Mouse (Mus musculus): ENCODE results near the gene Iqck. TPM values are rescaled to one million over a fixed set of nuclear protein-coding genes. Genes with fewer than 3 reads are reported as not detected.

Iqck gene
- total and polyA plus RNA-seq, 2 experiments from 2014 or later: 0.67 TPM; not detected in 1

- H3K27me3 ChIP-seq (ENCODE audit: control insufficient read depth, insufficient read depth, low read length): no peaks in the 10 kb centered on the region
- no peak for ATAC-seq (ENCODE audit: insufficient read depth, low read depth)
- H3K9ac ChIP-seq (replicated peaks; ENCODE audit: low read depth, low read length): 0 out of 2 replicates have a peak overlapping the region, but pooled peaks have one; percentile 10
- 38% methylated on average over 7 of the region's 7 CpGs for WGBS
- no peak for TF ChIP-seq CTCF (IDR thresholded peaks at IDR 0.05; ENCODE audit: low read depth)
- TF ChIP-seq EP300 (IDR thresholded peaks at IDR 0.05; ENCODE audit: low read depth): no peak
- H3K36me3 ChIP-seq (replicated peaks; ENCODE audit: control insufficient read depth, insufficient read depth, low read length): peaks cover 43% of the 10 kb centered on the region
- no peak for DNase-seq (ENCODE audit: low spot score)
- peak overlapping the region; percentile 4 for H3K27ac ChIP-seq (ENCODE audit: low read depth)
- H3K4me2 ChIP-seq (ENCODE audit: low read depth, low read length): no peak overlapping the region
- no peaks in the 10 kb centered on the region for H3K9me3 ChIP-seq (replicated peaks; ENCODE audit: control insufficient read depth, low read length)
- peaks cover 36% of the 10 kb centered on the region for H3K4me1 ChIP-seq (ENCODE audit: control insufficient read depth, insufficient read depth)
- H3K4me3 ChIP-seq (ENCODE audit: low read depth, low read length): no peak overlapping the region
Measured at GRCm38 (mm10) chr7:118851571-118851970, 4.0 kb upstream of the Iqck start.

DNA sequence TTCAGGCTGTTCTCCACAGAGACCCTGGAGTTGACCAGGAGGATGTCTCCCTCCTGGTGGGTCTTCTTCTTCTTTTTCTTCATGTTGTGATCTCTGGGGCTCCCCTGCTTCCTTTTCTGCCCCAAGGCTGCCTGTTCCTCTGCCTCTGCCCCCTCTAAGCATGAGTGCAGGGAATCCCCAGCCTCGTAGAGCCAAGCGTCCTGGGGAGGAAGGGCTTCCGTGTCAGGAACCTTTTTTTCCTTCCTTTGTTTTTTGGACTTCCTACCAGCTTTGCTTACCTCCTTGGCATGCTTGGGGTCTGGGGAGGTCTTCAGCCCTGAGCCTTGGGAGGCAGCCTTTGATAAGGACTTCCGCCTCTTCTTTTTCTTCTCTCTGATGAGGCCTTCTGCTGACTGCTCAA lies 2.9 kb upstream of the Iqck start:
- Histone ChIP-seq H3K27ac (ENCODE audit: low read depth) (peak overlapping the region; percentile 67), H3K4me3 (ENCODE audit: low read depth, low read length) (no peak overlapping the region), H3K4me1 (ENCODE audit: control insufficient read depth, insufficient read depth) (peaks cover 36% of the 10 kb centered on the region), H3K4me2 (ENCODE audit: low read depth, low read length) (no peak overlapping the region), H3K9ac (replicated peaks; ENCODE audit: low read depth, low read length) (no peak overlapping the region), H3K9me3 (replicated peaks; ENCODE audit: control insufficient read depth, low read length) (no peaks in the 10 kb centered on the region), H3K36me3 (replicated peaks; ENCODE audit: control insufficient read depth, insufficient read depth, low read length) (peaks cover 34% of the 10 kb centered on the region), H3K27me3 (ENCODE audit: control insufficient read depth, insufficient read depth, low read length) (no peaks in the 10 kb centered on the region)
- WGBS: 64% methylated on average over 4 of the region's 4 CpGs
- no peak for ATAC-seq (ENCODE audit: insufficient read depth, low read depth)
- DNase-seq (ENCODE audit: low spot score): no peak
- no peak for TF ChIP-seq CTCF (IDR thresholded peaks at IDR 0.05; ENCODE audit: low read depth)
- TF ChIP-seq EP300 (IDR thresholded peaks at IDR 0.05; ENCODE audit: low read depth): no peak

DNA sequence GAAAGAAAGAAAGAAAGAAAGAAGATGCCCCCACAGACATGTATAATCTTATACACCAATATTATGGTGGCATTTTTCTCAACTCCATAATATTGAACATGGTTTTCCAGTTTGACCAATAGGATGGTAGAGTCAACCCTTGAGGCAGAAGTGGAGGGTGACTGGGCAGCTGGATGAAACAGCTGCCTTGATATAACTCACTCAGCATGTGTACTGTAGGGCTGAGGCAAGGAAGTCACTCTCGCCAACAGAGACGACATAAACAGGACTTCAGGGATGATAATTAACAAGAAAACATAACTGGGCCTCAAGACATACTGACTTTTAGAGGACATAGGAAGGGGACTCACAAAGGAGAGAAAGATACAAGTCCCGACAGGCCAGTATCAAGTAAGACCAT lies 946 bp upstream of the Iqck start:
- ATAC-seq (ENCODE audit: insufficient read depth, low read depth): no peak
- peaks cover 20% of the 10 kb centered on the region for H3K36me3 ChIP-seq (replicated peaks; ENCODE audit: control insufficient read depth, insufficient read depth, low read length)
- peaks cover 22% of the 10 kb centered on the region for H3K4me1 ChIP-seq (ENCODE audit: control insufficient read depth, insufficient read depth)
- H3K9ac ChIP-seq (replicated peaks; ENCODE audit: low read depth, low read length): peak overlapping the region; percentile 70
- no peak for DNase-seq (ENCODE audit: low spot score)
- peak overlapping the region; percentile 93 for H3K4me2 ChIP-seq (ENCODE audit: low read depth, low read length)
- H3K27ac ChIP-seq (ENCODE audit: low read depth): peak overlapping the region; percentile 53; the same call in 1 of the 2 replicates
- H3K27me3 ChIP-seq (ENCODE audit: control insufficient read depth, insufficient read depth, low read length): no peaks in the 10 kb centered on the region
- no peak for TF ChIP-seq CTCF (IDR thresholded peaks at IDR 0.05; ENCODE audit: low read depth)
- no peak for TF ChIP-seq EP300 (IDR thresholded peaks at IDR 0.05; ENCODE audit: low read depth)
- no peaks in the 10 kb centered on the region for H3K9me3 ChIP-seq (replicated peaks; ENCODE audit: control insufficient read depth, low read length)
- peak overlapping the region; percentile 79 for H3K4me3 ChIP-seq (ENCODE audit: low read depth, low read length)
- 17% methylated on average over 3 of the region's 3 CpGs for WGBS

DNA sequence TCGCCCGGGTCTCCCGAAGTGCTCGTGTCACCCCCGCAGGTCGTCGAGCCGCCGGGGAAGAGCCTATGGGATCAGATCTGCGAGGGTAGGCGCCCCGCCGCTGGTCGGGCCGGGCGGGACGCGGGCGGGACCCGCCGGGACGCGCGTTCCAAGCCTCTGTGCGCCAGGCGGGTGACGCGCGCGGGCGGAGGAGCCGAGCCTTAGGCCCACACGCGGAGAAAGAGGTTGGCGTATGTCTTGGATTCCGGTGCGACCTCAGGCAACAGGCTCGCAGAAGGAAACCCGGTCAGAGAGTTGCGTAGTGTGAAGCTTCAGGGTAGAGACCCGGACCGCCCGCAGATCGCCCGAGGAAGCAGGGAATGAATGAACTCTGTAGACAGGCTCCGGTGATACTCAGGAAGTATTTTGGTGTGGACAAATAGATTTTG lies 339 bp downstream of the Iqck start, which contains the start of gene Knop1:
TSS of gene Knop1 (minus strand) at position 378 of the 428 bp plus-strand sequence.
- WGBS: under 1% methylated on average over 46 of the region's 46 CpGs
- H3K36me3 ChIP-seq (replicated peaks; ENCODE audit: control insufficient read depth, insufficient read depth, low read length): peaks cover 15% of the 10 kb centered on the region
- DNase-seq (ENCODE audit: low spot score): no peak
- peak within 1 kb of the TSS; percentile 70 for H3K9ac ChIP-seq (replicated peaks; ENCODE audit: low read depth, low read length)
- ATAC-seq (ENCODE audit: insufficient read depth, low read depth): peak; percentile 65
- H3K9me3 ChIP-seq (replicated peaks; ENCODE audit: control insufficient read depth, low read length): no peaks in the 10 kb centered on the region
- no peak for TF ChIP-seq EP300 (IDR thresholded peaks at IDR 0.05; ENCODE audit: low read depth)
- no peak for TF ChIP-seq CTCF (IDR thresholded peaks at IDR 0.05; ENCODE audit: low read depth)
- H3K4me2 ChIP-seq (ENCODE audit: low read depth, low read length): peak within 1 kb of the TSS; percentile 93
- H3K27me3 ChIP-seq (ENCODE audit: control insufficient read depth, insufficient read depth, low read length): no peaks in the 10 kb centered on the region
- peak within 1 kb of the TSS; percentile 53 for H3K27ac ChIP-seq (ENCODE audit: low read depth)
- peaks cover 11% of the 10 kb centered on the region for H3K4me1 ChIP-seq (ENCODE audit: control insufficient read depth, insufficient read depth)
- H3K4me3 ChIP-seq (ENCODE audit: low read depth, low read length): peak within 1 kb of the TSS; percentile 79

- 79% methylated on average over 1 of the region's 1 CpGs for WGBS
- Histone ChIP-seq H3K9ac (replicated peaks; ENCODE audit: low read depth, low read length) (no peak overlapping the region), H3K4me3 (ENCODE audit: low read depth, low read length) (no peak overlapping the region), H3K27me3 (ENCODE audit: control insufficient read depth, insufficient read depth, low read length) (no peaks in the 10 kb centered on the region), H3K4me1 (ENCODE audit: control insufficient read depth, insufficient read depth) (peaks cover 11% of the 10 kb centered on the region), H3K27ac (ENCODE audit: low read depth) (no peak overlapping the region), H3K9me3 (replicated peaks; ENCODE audit: control insufficient read depth, low read length) (no peaks in the 10 kb centered on the region), H3K4me2 (ENCODE audit: low read depth, low read length) (no peak overlapping the region), H3K36me3 (replicated peaks; ENCODE audit: control insufficient read depth, insufficient read depth, low read length) (no peaks in the 10 kb centered on the region)
- DNase-seq (ENCODE audit: low spot score) (no peak), ATAC-seq (ENCODE audit: insufficient read depth, low read depth) (no peak)
- TF ChIP-seq EP300 (IDR thresholded peaks at IDR 0.05; ENCODE audit: low read depth): no peak
- no peak for TF ChIP-seq CTCF (IDR thresholded peaks at IDR 0.05; ENCODE audit: low read depth)
Measured at GRCm38 (mm10) chr7:118858640-118859039, 3.1 kb downstream of the Iqck start.

DNA sequence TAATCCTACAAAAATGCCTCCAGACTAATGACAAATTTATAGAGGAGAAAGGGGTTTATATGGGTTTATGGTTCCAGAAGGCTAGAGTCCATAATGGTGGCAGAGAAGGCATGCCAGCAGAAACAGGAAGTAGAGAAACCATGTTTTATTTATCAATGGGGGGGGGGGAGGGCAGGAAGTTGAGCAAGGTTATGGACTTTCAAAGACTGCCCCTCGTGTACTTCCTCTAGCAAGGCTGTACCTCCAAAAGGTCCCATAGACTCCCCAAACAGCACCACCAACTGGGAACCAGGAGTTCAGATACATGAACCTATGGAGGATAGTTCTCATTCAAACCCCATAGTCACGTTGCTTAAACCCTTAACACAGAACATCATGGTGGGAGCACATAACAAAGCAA lies 9.8 kb downstream of the Iqck start:
- no peak for TF ChIP-seq CTCF (IDR thresholded peaks at IDR 0.05; ENCODE audit: low read depth)
- no peak for TF ChIP-seq EP300 (IDR thresholded peaks at IDR 0.05; ENCODE audit: low read depth)
- Histone ChIP-seq H3K27me3 (ENCODE audit: control insufficient read depth, insufficient read depth, low read length) (no peaks in the 10 kb centered on the region), H3K4me2 (ENCODE audit: low read depth, low read length) (no peak overlapping the region), H3K9ac (replicated peaks; ENCODE audit: low read depth, low read length) (no peak overlapping the region), H3K4me3 (ENCODE audit: low read depth, low read length) (no peak overlapping the region), H3K27ac (ENCODE audit: low read depth) (no peak overlapping the region), H3K4me1 (ENCODE audit: control insufficient read depth, insufficient read depth) (no peaks in the 10 kb centered on the region), H3K9me3 (replicated peaks; ENCODE audit: control insufficient read depth, low read length) (no peaks in the 10 kb centered on the region), H3K36me3 (replicated peaks; ENCODE audit: control insufficient read depth, insufficient read depth, low read length) (no peaks in the 10 kb centered on the region)
- DNase-seq (ENCODE audit: low spot score): no peak
- ATAC-seq (ENCODE audit: insufficient read depth, low read depth): no peak
- 46% methylated on average over 2 of the region's 2 CpGs for WGBS

Data from heart, postnatal 0 days (tissue).